Mouse (Mus musculus) G1E (cell line): ENCODE results near the gene Foxn3.

Source experiments
- CTCF ChIP-seq: IDR thresholded peaks from 2 replicates; pipeline ENCODE4 v1.5.1; 2012; ENCODE audit warnings: low read depth, low read length, inconsistent platforms, mixed read lengths
- POLR2AphosphoS5 ChIP-seq: IDR thresholded peaks from 2 replicates; pipeline ENCODE4 v1.6.1; 2012; ENCODE audit warnings: low read depth, low read length, inconsistent platforms; ENCODE audit not compliant: insufficient replicate concordance

- no peak for TF ChIP-seq POLR2AphosphoS5
- TF ChIP-seq CTCF = no peak
These were observed 174.1 kb downstream of the Foxn3 start for GRCm38 (mm10) chr12:99389244-99389643.
